Mouse (Mus musculus) stomach, postnatal 0 days (tissue): ENCODE measurements around the gene Prr23a3.

Experiments
- CTCF ChIP-seq: IDR thresholded peaks from 2 replicates; pipeline ENCODE4 v1.5.1; 2016; ENCODE audit warnings: antibody characterized with exemption, low read depth, mild to moderate bottlenecking, moderate library complexity
- EP300 ChIP-seq: optimal IDR thresholded peaks from 2 replicates; pipeline ENCODE3; 2016; ENCODE audit warnings: antibody characterized with exemption

DNA sequence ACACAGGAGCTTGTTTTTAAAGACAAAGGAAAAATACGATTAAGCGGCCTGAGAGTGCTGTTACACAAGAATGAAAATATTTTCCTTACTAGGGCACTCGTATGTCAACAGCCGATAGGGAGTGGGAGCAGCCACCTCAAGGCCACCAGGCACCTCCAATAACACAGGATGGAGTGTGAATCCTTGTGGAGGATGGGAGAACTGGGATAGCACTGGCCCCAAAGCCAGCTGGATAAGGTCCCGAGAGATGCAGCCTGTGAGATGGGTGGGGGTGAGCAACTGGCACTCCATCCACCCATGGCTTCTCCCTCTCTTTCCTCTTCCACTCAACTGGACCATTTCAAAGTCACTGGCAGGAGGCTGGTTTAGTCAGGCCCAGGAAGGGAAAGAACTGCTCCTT lies 45.6 kb upstream of the Prr23a3 start:
- TF ChIP-seq CTCF, result no peak
- no peak for TF ChIP-seq EP300
